Mouse (Mus musculus): Measurements from ENCODE around the gene Cwc27.

Gene Cwc27

GRCm38 (mm10) chr13:104779104-104779670 lies 37.8 kb downstream of the Cwc27 start:
- peak; percentile 26 for DNase-seq (ENCODE audit: low read depth, low spot score)

GRCm38 (mm10) chr13:104763193-104763592 lies 53.7 kb downstream of the Cwc27 start:
- no peak for DNase-seq (ENCODE audit: low read depth, low spot score)

GRCm38 (mm10) chr13:104762401-104762800 lies 54.5 kb downstream of the Cwc27 start:
- no peak for DNase-seq (ENCODE audit: low read depth, low spot score)

- no peak for DNase-seq (ENCODE audit: low read depth, low spot score)
Observed at GRCm38 (mm10) chr13:104759381-104759780, 57.6 kb downstream of the Cwc27 start.

GRCm38 (mm10) chr13:104747032-104747431 lies 69.9 kb downstream of the Cwc27 start:
- DNase-seq (ENCODE audit: low read depth, low spot score), result no peak

- no peak for DNase-seq (ENCODE audit: low read depth, low spot score)
Observed at GRCm38 (mm10) chr13:104742866-104743265, 74.1 kb downstream of the Cwc27 start.

- no peak for DNase-seq (ENCODE audit: low read depth, low spot score)
Observed at GRCm38 (mm10) chr13:104729261-104730046, 87.5 kb downstream of the Cwc27 start.

GRCm38 (mm10) chr13:104727681-104728080 lies 89.3 kb downstream of the Cwc27 start:
- DNase-seq (ENCODE audit: low read depth, low spot score), result no peak

- no peak for DNase-seq (ENCODE audit: low read depth, low spot score)
Observed at GRCm38 (mm10) chr13:104720133-104720532, 96.8 kb downstream of the Cwc27 start.

- DNase-seq (ENCODE audit: low read depth, low spot score), result no peak
Observed at GRCm38 (mm10) chr13:104694612-104695355, 122.2 kb downstream of the Cwc27 start.

GRCm38 (mm10) chr13:104692710-104693109 lies 124.2 kb downstream of the Cwc27 start:
- DNase-seq (ENCODE audit: low read depth, low spot score), result no peak

- DNase-seq (ENCODE audit: low read depth, low spot score), result no peak
Observed at GRCm38 (mm10) chr13:104685537-104685936, 131.4 kb downstream of the Cwc27 start.

- no peak for DNase-seq (ENCODE audit: low read depth, low spot score)
Observed at GRCm38 (mm10) chr13:104684361-104685011, 132.5 kb downstream of the Cwc27 start.

GRCm38 (mm10) chr13:104681212-104681611 lies 135.7 kb downstream of the Cwc27 start:
- DNase-seq (ENCODE audit: low read depth, low spot score), result peak; percentile 17

GRCm38 (mm10) chr13:104661188-104661587 lies 155.8 kb downstream of the Cwc27 start:
- no peak for DNase-seq (ENCODE audit: low read depth, low spot score)

GRCm38 (mm10) chr13:104660042-104660680 lies 156.8 kb downstream of the Cwc27 start:
- DNase-seq (ENCODE audit: low read depth, low spot score), result no peak

- no peak for DNase-seq (ENCODE audit: low read depth, low spot score)
Observed at GRCm38 (mm10) chr13:104656666-104657272, 160.2 kb downstream of the Cwc27 start.

- DNase-seq (ENCODE audit: low read depth, low spot score), result no peak
Observed at GRCm38 (mm10) chr13:104655137-104655536, 161.8 kb downstream of the Cwc27 start.

GRCm38 (mm10) chr13:104651763-104652162 lies 165.2 kb downstream of the Cwc27 start:
- no peak for DNase-seq (ENCODE audit: low read depth, low spot score)

GRCm38 (mm10) chr13:104650654-104651053 lies 166.3 kb downstream of the Cwc27 start:
- DNase-seq (ENCODE audit: low read depth, low spot score), result no peak

- DNase-seq (ENCODE audit: low read depth, low spot score), result no peak
Observed at GRCm38 (mm10) chr13:104650145-104650544, 166.8 kb downstream of the Cwc27 start.

Measured in CD4-positive helper T cell, adult 2 months (primary cell).